Mouse (Mus musculus) forebrain, embryonic 15.5 days (tissue): Measurements from ENCODE around the gene Rom1. TPM values are rescaled to one million over a fixed set of nuclear protein-coding genes. Genes with fewer than 3 reads are reported as not detected.

ENCODE experiments used
- ATAC-seq: fragments of 200-750 bp; cut with Nextera tagmentation; replicated peaks from 2 replicates; pipeline ENCODE4 v1.8.0; 2017; ENCODE audit warnings: mild to moderate bottlenecking, moderate TSS enrichment, moderate library complexity
- H3K27ac ChIP-seq: fragments of 300-500 bp; sonication (generic); replicated peaks from 2 replicates; pipeline ENCODE4 v1.5.1; 2015; ENCODE audit warnings: mild to moderate bottlenecking, inconsistent platforms
- H3K27me3 ChIP-seq: fragments of 300-500 bp; sonication (generic); 2 replicates; pipeline ENCODE4 v1.6.1; 2015; ENCODE audit warnings: inconsistent platforms
- H3K36me3 ChIP-seq: fragments of 300-500 bp; sonication (generic); 2 replicates; pipeline ENCODE4 v1.6.1; 2015; ENCODE audit warnings: mild to moderate bottlenecking, inconsistent platforms
- H3K4me1 ChIP-seq: fragments of 300-500 bp; sonication (generic); 2 replicates; pipeline ENCODE4 v1.6.1; 2015; ENCODE audit warnings: inconsistent platforms
- H3K4me2 ChIP-seq: fragments of 300-500 bp; sonication (generic); replicated peaks from 2 replicates; pipeline ENCODE4 v1.6.1; 2015; ENCODE audit warnings: mild to moderate bottlenecking, inconsistent platforms
- H3K4me3 ChIP-seq: fragments of 300-500 bp; sonication (generic); 2 replicates; pipeline ENCODE4 v1.5.1; 2015; ENCODE audit warnings: mild to moderate bottlenecking, inconsistent platforms
- H3K9ac ChIP-seq: fragments of 300-500 bp; sonication (generic); replicated peaks from 2 replicates; pipeline ENCODE4 v1.6.1; 2015; ENCODE audit warnings: mild to moderate bottlenecking, inconsistent platforms
- H3K9me3 ChIP-seq: fragments of 300-500 bp; sonication (generic); 2 replicates; pipeline ENCODE4 v1.6.1; 2016; ENCODE audit warnings: inconsistent platforms
- WGBS: fragments of 180-500 bp; shearing (Covaris S2); methylation state at CpG from one replicate; pipeline ENCODE4 v1.1.7; 2015; ENCODE audit warnings: mixed read lengths; 5-methylcytosine and 5-hydroxymethylcytosine counted together
- polyA plus RNA-seq: library from polyadenylated mRNA; unstranded; fragments of >200 nt; fragmentation: Nextera tagmentation; extraction: Ambion mirVana; gene quantifications from 2 replicates; pipeline ENCODE4 v1.2.1, GENCODE M21; 2015

The Rom1 gene
- polyA plus RNA-seq, 1 experiment from 2014 or later, result 1.5 TPM

DNA sequence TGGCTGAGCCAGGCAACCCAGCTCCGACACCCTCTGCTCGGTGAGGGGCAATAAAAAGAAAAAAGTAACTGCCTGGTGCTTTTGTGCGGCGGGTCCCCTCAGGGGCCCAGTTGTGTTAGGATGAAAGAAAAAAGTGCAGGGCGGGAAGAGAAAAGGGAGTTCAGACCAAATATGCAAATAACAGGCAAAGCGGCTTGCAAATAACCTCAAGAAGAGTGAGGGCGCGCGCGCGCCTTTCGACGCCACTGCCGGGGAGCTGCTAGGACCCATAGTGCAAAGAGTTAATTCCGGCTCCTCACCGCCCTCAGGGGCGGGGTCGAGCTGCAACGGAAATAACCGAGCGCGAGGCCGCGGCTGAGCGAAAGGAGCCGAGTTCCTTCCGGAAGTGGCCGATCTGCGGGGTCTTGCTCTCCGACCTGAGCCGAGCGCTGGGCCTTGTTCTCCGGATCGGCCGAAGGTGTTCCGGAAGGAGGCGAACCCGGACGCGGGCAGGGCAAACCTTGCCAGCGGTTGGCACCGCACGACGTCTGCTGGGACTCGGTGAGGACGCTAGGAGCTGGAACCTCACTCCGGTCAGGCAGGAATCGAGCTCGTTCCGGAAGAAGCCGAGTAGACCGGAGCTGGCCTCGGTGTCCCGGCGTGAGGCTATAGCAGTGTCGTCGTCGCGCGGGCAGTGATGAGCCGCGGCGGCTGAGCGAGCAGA is 12.5 kb upstream of the Rom1 start, which contains the start of gene Mta2:
Mta2 (plus strand) TSS at position 361 of the 703 bp plus-strand sequence.
- Histone ChIP-seq H3K36me3 (peaks cover 20% of the 10 kb centered on the region), H3K27ac (peak within 1 kb of the TSS; percentile 95), H3K9ac (peak within 1 kb of the TSS; percentile 99), H3K4me1 (peaks cover 40% of the 10 kb centered on the region), H3K4me2 (peak within 1 kb of the TSS; percentile 68), H3K9me3 (no peaks in the 10 kb centered on the region), H3K4me3 (peak within 1 kb of the TSS; percentile 100), H3K27me3 (no peaks in the 10 kb centered on the region)
- peak; percentile 95 for ATAC-seq
- WGBS, result under 1% methylated on average over 64 of the region's 64 CpGs

DNA sequence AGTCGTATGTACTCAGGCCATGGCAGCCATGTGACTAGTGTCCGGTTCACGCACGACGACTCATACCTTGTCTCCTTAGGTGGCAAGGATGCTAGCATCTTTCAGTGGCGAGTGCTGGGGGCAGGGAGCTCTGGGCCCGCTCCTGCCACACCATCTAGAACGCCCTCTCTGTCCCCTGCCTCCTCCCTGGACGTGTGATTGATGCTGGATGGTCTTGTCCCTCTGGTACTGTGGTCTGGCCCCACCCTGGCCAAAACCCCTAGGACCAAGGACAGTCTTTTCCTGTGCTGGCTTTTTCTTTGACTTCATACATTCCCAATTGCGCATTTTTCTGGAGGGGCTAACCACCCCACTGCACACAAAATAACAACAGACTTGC is 12.0 kb upstream of the Rom1 start:
- ATAC-seq, result peak; percentile 18; the same call in 1 of the 2 replicates
- 34% methylated on average over 10 of the region's 10 CpGs for WGBS

DNA sequence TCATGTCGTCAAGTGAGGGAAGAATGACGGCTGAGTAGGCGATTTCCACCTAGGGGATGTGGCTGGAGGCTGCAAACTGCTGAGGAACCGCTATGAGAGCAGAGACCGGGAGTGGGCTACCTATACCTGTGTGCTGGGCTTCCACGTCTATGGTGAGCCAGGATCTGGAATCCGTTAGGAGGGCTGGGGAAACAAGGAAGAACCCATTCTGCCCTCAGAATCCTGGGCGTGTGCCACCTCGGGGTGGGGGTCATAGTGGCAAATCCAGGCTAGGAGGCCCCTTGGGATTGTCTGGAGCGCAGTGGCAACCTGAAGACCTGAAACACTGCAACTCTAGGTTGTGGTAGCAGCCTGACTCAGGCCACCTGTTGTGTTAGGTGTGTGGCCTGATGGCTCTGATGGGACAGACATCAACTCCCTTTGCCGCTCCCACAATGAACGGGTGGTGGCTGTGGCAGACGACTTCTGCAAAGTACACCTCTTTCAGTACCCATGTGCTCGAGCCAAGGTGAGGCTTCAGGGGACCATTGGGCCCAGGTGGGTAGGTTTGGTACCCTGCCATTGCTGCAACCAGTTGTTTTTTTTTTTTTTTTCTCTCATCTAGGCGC is 11.5 kb upstream of the Rom1 start:
- WGBS, result 81% methylated on average over 15 of the region's 15 CpGs
- H3K36me3 ChIP-seq, result peaks cover 10% of the 10 kb centered on the region
- H3K4me3 ChIP-seq, result peak overlapping the region; percentile 100; the same call in 1 of the 2 replicates
- peak overlapping the region; percentile 68 for H3K4me2 ChIP-seq
- H3K4me1 ChIP-seq, result peaks cover 40% of the 10 kb centered on the region
- H3K27me3 ChIP-seq, result no peaks in the 10 kb centered on the region
- H3K9me3 ChIP-seq, result no peaks in the 10 kb centered on the region
- ATAC-seq, result no peak
- peak overlapping the region; percentile 95 for H3K27ac ChIP-seq
- H3K9ac ChIP-seq, result no peak overlapping the region

More for the DNA sequence above, 12.0 kb upstream of the Rom1 start:
- peak overlapping the region; percentile 100 for H3K4me3 ChIP-seq
- H3K27ac ChIP-seq, result peak overlapping the region; percentile 95
- H3K9me3 ChIP-seq, result no peaks in the 10 kb centered on the region
- no peaks in the 10 kb centered on the region for H3K27me3 ChIP-seq
- peak overlapping the region; percentile 68 for H3K4me2 ChIP-seq
- H3K9ac ChIP-seq, result peak overlapping the region; percentile 99
- peaks cover 15% of the 10 kb centered on the region for H3K36me3 ChIP-seq
- peaks cover 40% of the 10 kb centered on the region for H3K4me1 ChIP-seq

GRCm38 (mm10) chr19:8936736-8937135 is 7.6 kb upstream of the Rom1 start:
- Histone ChIP-seq H3K4me3 (no peak overlapping the region), H3K27me3 (no peaks in the 10 kb centered on the region), H3K9ac (no peak overlapping the region), H3K9me3 (no peaks in the 10 kb centered on the region), H3K36me3 (no peaks in the 10 kb centered on the region), H3K4me2 (no peak overlapping the region), H3K27ac (no peak overlapping the region), H3K4me1 (peaks cover 12% of the 10 kb centered on the region)
- 84% methylated on average over 2 of the region's 2 CpGs for WGBS
- ATAC-seq, result no peak

DNA sequence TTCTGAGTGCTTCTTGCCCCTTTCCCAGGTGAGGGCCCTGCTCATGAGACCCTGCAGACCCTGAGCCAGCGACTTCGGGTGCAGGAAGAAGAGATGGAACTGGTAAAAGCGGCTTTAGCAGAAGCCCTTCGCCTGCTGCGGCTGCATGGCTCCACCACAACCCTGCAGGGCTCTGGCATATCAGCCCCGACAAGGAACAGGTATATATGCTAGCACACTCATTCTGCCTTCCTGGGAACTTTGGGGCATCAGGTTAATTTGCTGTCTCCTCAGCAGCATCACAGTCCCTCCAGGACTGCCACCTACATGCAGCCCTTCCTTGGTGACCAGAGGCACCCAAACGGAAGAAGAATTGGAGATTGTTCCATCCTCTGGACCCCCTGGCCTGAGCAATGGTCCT is 1.6 kb upstream of the Rom1 start:
- 79% methylated on average over 7 of the region's 7 CpGs for WGBS
- Histone ChIP-seq H3K27ac (no peak overlapping the region), H3K9me3 (no peaks in the 10 kb centered on the region), H3K4me1 (peaks cover 16% of the 10 kb centered on the region), H3K9ac (no peak overlapping the region), H3K27me3 (no peaks in the 10 kb centered on the region), H3K4me2 (no peak overlapping the region), H3K4me3 (no peak overlapping the region), H3K36me3 (peaks cover 21% of the 10 kb centered on the region)
- no peak for ATAC-seq

GRCm38 (mm10) chr19:8930117-8930516 is 961 bp upstream of the Rom1 start:
- Histone ChIP-seq H3K27me3 (no peaks in the 10 kb centered on the region), H3K27ac (no peak overlapping the region), H3K4me2 (peak overlapping the region; percentile 67), H3K4me1 (peaks cover 16% of the 10 kb centered on the region), H3K9ac (peak overlapping the region; percentile 59), H3K9me3 (no peaks in the 10 kb centered on the region), H3K36me3 (peaks cover 25% of the 10 kb centered on the region), H3K4me3 (peak overlapping the region; percentile 50)
- ATAC-seq, result peak; percentile 14; the same call in 1 of the 2 replicates
- 17% methylated on average over 11 of the region's 11 CpGs for WGBS

- Histone ChIP-seq H3K4me3 (peak overlapping the region; percentile 50), H3K27me3 (no peaks in the 10 kb centered on the region), H3K4me2 (peak overlapping the region; percentile 67), H3K4me1 (peaks cover 16% of the 10 kb centered on the region), H3K36me3 (peaks cover 28% of the 10 kb centered on the region), H3K27ac (0 out of 2 replicates have a peak overlapping the region, but pooled peaks have one; percentile 12), H3K9ac (peak overlapping the region; percentile 59), H3K9me3 (no peaks in the 10 kb centered on the region)
- ATAC-seq, result peak; percentile 33; the same call in 1 of the 2 replicates
- 11% methylated on average over 16 of the region's 16 CpGs for WGBS
These were observed 400 bp downstream of the Rom1 start for GRCm38 (mm10) chr19:8928689-8929223.

GRCm38 (mm10) chr19:8927891-8928525 is 1.1 kb downstream of the Rom1 start:
- H3K4me2 ChIP-seq, result no peak overlapping the region
- no peaks in the 10 kb centered on the region for H3K27me3 ChIP-seq
- no peak for ATAC-seq
- H3K36me3 ChIP-seq, result peaks cover 28% of the 10 kb centered on the region
- H3K9me3 ChIP-seq, result no peaks in the 10 kb centered on the region
- 92% methylated on average over 12 of the region's 12 CpGs for WGBS
- no peak overlapping the region for H3K27ac ChIP-seq
- no peak overlapping the region for H3K9ac ChIP-seq
- H3K4me1 ChIP-seq, result peaks cover 16% of the 10 kb centered on the region
- no peak overlapping the region for H3K4me3 ChIP-seq

DNA sequence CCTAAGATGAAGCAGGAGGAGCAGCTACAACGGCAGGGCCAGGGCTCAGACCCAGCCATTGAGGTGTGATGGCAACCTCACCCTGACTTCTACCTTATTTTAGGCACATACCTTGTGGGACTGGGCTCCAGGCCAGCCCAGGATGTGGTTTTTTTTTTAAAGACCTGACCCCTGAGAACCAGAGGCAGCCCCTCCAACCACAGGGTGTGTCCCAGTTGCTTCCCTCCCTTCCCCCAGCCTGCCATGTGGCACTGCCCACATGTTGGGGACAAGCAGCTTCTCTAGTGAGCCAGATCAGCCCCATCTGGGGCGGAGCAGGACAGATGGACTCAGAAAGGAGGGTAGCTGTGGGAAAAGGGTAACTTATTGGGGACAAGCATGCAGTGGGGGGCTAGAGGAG is 2.4 kb downstream of the Rom1 start:
- H3K27ac ChIP-seq, result no peak overlapping the region
- H3K36me3 ChIP-seq, result peaks cover 28% of the 10 kb centered on the region
- H3K4me1 ChIP-seq, result peaks cover 18% of the 10 kb centered on the region
- no peak for ATAC-seq
- H3K4me3 ChIP-seq, result no peak overlapping the region
- H3K4me2 ChIP-seq, result no peak overlapping the region
- no peaks in the 10 kb centered on the region for H3K27me3 ChIP-seq
- no peaks in the 10 kb centered on the region for H3K9me3 ChIP-seq
- WGBS, result 91% methylated on average over 2 of the region's 2 CpGs
- no peak overlapping the region for H3K9ac ChIP-seq

GRCm38 (mm10) chr19:8921741-8922140 is 7.4 kb downstream of the Rom1 start:
- Histone ChIP-seq H3K4me2 (0 out of 2 replicates have a peak overlapping the region, but pooled peaks have one; percentile 8), H3K4me1 (peaks cover 18% of the 10 kb centered on the region), H3K4me3 (peak overlapping the region; percentile 74), H3K9me3 (no peaks in the 10 kb centered on the region), H3K36me3 (peaks cover 21% of the 10 kb centered on the region), H3K27me3 (no peaks in the 10 kb centered on the region), H3K9ac (no peak overlapping the region), H3K27ac (no peak overlapping the region)
- WGBS, result 84% methylated on average over 9 of the region's 9 CpGs
- no peak for ATAC-seq

GRCm38 (mm10) chr19:8920836-8921291 is 8.3 kb downstream of the Rom1 start:
- peak overlapping the region; percentile 81 for H3K9ac ChIP-seq
- no peak; the same call in 1 of the 2 replicates for ATAC-seq

More at GRCm38 (mm10) chr19:8920836-8921291, 8.3 kb downstream of the Rom1 start:
- Histone ChIP-seq H3K36me3 (peaks cover 19% of the 10 kb centered on the region), H3K4me2 (peak overlapping the region; percentile 68), H3K27ac (peak overlapping the region; percentile 85), H3K4me3 (peak overlapping the region; percentile 74), H3K4me1 (peaks cover 18% of the 10 kb centered on the region), H3K27me3 (no peaks in the 10 kb centered on the region), H3K9me3 (no peaks in the 10 kb centered on the region)
- under 1% methylated on average over 6 of the region's 6 CpGs for WGBS
